ENCODE assay signal across 24 mouse cellular contexts in genomic region chr1:185672940-185673339, GRCm38 (mm10).
A peak's percentile ranks its signal among the peaks of the same experiment; 100 is the strongest.
DNase-seq lines count a peak whose midpoint lies in the region; ATAC-seq lines count a peak whose summit lies in the region.
"Had no signal": no experiment of that assay in that cellular context is flagged by ENCODE, and none has a peak within 500 bp of the region (broad histone marks: within the 10 kb centered on the region; RNA-seq: fewer than 3 reads in every experiment).

No protein-coding gene starts in this region.

- H3K4me2 ChIP-seq in forebrain, embryonic 14.5 days (ENCODE audit: low read length): no peak overlapping the region
- no peak overlapping the region for H3K4me2 ChIP-seq in neural tube, embryonic 11.5 days (ENCODE audit: low read depth)
- H3K4me2 ChIP-seq in neural tube, embryonic 15.5 days: no peak overlapping the region
- H3K4me2 ChIP-seq: forebrain, embryonic 15.5 days; heart, embryonic 12.5 days; hindbrain, embryonic 12.5 days; limb, embryonic 13.5 days; liver, embryonic 13.5 days; midbrain, embryonic 12.5 days had no signal

- no peaks in the 10 kb centered on the region for H3K27me3 ChIP-seq in forebrain, embryonic 10.5 days (ENCODE audit: poor library complexity, severe bottlenecking)
- H3K27me3 ChIP-seq in forebrain, embryonic 14.5 days (replicated peaks; ENCODE audit: control insufficient read depth, insufficient read depth, low read length): no peaks in the 10 kb centered on the region
- no peaks in the 10 kb centered on the region for H3K27me3 ChIP-seq in neural tube, embryonic 11.5 days (ENCODE audit: control insufficient read depth, insufficient read depth, low read length)
- no peaks in the 10 kb centered on the region for H3K27me3 ChIP-seq in neural tube, embryonic 15.5 days (replicated peaks)
- H3K27me3 ChIP-seq: forebrain, embryonic 15.5 days; heart, embryonic 12.5 days; hindbrain, embryonic 12.5 days; limb, embryonic 13.5 days; liver, embryonic 13.5 days; midbrain, embryonic 12.5 days had no signal

- WGBS in forebrain, embryonic 10.5 days: 60% methylated on average over 3 of the region's 3 CpGs
- WGBS in forebrain, embryonic 14.5 days: 68% methylated on average over 3 of the region's 3 CpGs
- WGBS in neural tube, embryonic 11.5 days: 55% methylated on average over 3 of the region's 3 CpGs
- WGBS in neural tube, embryonic 15.5 days: 65% methylated on average over 3 of the region's 3 CpGs

- no peak overlapping the region for H3K9ac ChIP-seq in forebrain, embryonic 14.5 days (ENCODE audit: low read length)
- H3K9ac ChIP-seq in neural tube, embryonic 11.5 days (ENCODE audit: low read length): no peak overlapping the region
- no peak overlapping the region for H3K9ac ChIP-seq in neural tube, embryonic 15.5 days (replicated peaks)
- H3K9ac ChIP-seq: forebrain, embryonic 15.5 days; heart, embryonic 12.5 days; hindbrain, embryonic 12.5 days; limb, embryonic 13.5 days; liver, embryonic 13.5 days; midbrain, embryonic 12.5 days had no signal

- no peaks in the 10 kb centered on the region for H3K9me3 ChIP-seq in forebrain, embryonic 10.5 days
- H3K9me3 ChIP-seq in forebrain, embryonic 14.5 days (replicated peaks; ENCODE audit: control insufficient read depth, low read length): no peaks in the 10 kb centered on the region
- H3K9me3 ChIP-seq in neural tube, embryonic 11.5 days (ENCODE audit: control insufficient read depth, low read length): no peaks in the 10 kb centered on the region
- H3K9me3 ChIP-seq in neural tube, embryonic 15.5 days (replicated peaks): no peaks in the 10 kb centered on the region
- H3K9me3 ChIP-seq: forebrain, embryonic 15.5 days; heart, embryonic 12.5 days; hindbrain, embryonic 12.5 days; limb, embryonic 13.5 days; liver, embryonic 13.5 days; midbrain, embryonic 12.5 days had no signal

- peaks cover 14% of the 10 kb centered on the region; the same call in 1 of the 2 replicates for H3K4me1 ChIP-seq in forebrain, embryonic 10.5 days
- 0 out of 2 replicates have a peak, but pooled peaks cover 4% of the 10 kb centered on the region for H3K4me1 ChIP-seq in forebrain, embryonic 14.5 days (ENCODE audit: control insufficient read depth, insufficient read depth, low read length)
- H3K4me1 ChIP-seq in neural tube, embryonic 11.5 days (ENCODE audit: control insufficient read depth, insufficient read depth, low read length): no peaks in the 10 kb centered on the region
- H3K4me1 ChIP-seq in neural tube, embryonic 15.5 days: no peaks in the 10 kb centered on the region
- H3K4me1 ChIP-seq: heart, embryonic 12.5 days; liver, embryonic 13.5 days; midbrain, embryonic 12.5 days had no signal

- no peak for DNase-seq in forebrain, embryonic 10.5 days (ENCODE audit: extremely low spot score, low spot score)
- no peak for DNase-seq in forebrain, embryonic 14.5 days (ENCODE audit: low spot score)
- peak; percentile 26 for DNase-seq in neural tube, embryonic 11.5 days (ENCODE audit: low spot score)
- DNase-seq in hindlimb bud, embryonic 11.5 days (ENCODE audit: extremely low spot score, low read depth, low spot score): peak; percentile 37
- no peak for DNase-seq in left cerebral cortex, postnatal 10 days (ENCODE audit: extremely low spot score in 1 of 2, low spot score in 2 of 2)
- no peak for DNase-seq in cerebellum, postnatal 4 days (ENCODE audit: low spot score in 2 of 2)
- no peak for DNase-seq in T-cell, adult 2 months (ENCODE audit: low spot score)
- DNase-seq: cerebellum, adult 11 months; cerebellum, adult 9-11 months; gastrocnemius, postnatal 10 days; heart, postnatal 10 days; kidney, adult 9 months; kidney, postnatal 14 days; liver, embryonic 13.5 days; lung, postnatal 10 days; retina, postnatal 1 day; right cerebral cortex, postnatal 25 days; spleen, adult 18-20 months had no signal

- no peak for ATAC-seq in forebrain, embryonic 14.5 days
- ATAC-seq in neural tube, embryonic 11.5 days (ENCODE audit: insufficient read depth, low FRiP score, low TSS enrichment): no peak
- no peak for ATAC-seq in neural tube, embryonic 15.5 days (ENCODE audit: low FRiP score)
- ATAC-seq: forebrain, embryonic 15.5 days had no signal

- 0 out of 2 replicates have a peak overlapping the region, but pooled peaks have one; percentile 9 for H3K27ac ChIP-seq in forebrain, embryonic 10.5 days
- H3K27ac ChIP-seq in forebrain, embryonic 14.5 days (ENCODE audit: low read depth, low read length): no peak overlapping the region
- no peak overlapping the region for H3K27ac ChIP-seq in neural tube, embryonic 11.5 days (ENCODE audit: low read depth, low read length)
- H3K27ac ChIP-seq in neural tube, embryonic 15.5 days (replicated peaks): no peak overlapping the region
- H3K27ac ChIP-seq: forebrain, embryonic 15.5 days; hindbrain, embryonic 12.5 days; limb, embryonic 13.5 days; liver, embryonic 13.5 days; midbrain, embryonic 12.5 days had no signal

- no peak overlapping the region for H3K4me3 ChIP-seq in forebrain, embryonic 10.5 days
- no peak overlapping the region for H3K4me3 ChIP-seq in forebrain, embryonic 14.5 days (ENCODE audit: low read depth, low read length)
- H3K4me3 ChIP-seq in neural tube, embryonic 11.5 days (ENCODE audit: low read depth, low read length): no peak overlapping the region
- H3K4me3 ChIP-seq in neural tube, embryonic 15.5 days (replicated peaks): no peak overlapping the region
- H3K4me3 ChIP-seq: forebrain, embryonic 15.5 days; heart, embryonic 12.5 days; hindbrain, embryonic 12.5 days; limb, embryonic 13.5 days; liver, embryonic 13.5 days; midbrain, embryonic 12.5 days had no signal

- no peaks in the 10 kb centered on the region for H3K36me3 ChIP-seq in forebrain, embryonic 10.5 days (replicated peaks)
- H3K36me3 ChIP-seq in forebrain, embryonic 14.5 days (ENCODE audit: control insufficient read depth, insufficient read depth, low read length): no peaks in the 10 kb centered on the region
- H3K36me3 ChIP-seq in neural tube, embryonic 11.5 days (ENCODE audit: control insufficient read depth, insufficient read depth, low read length): no peaks in the 10 kb centered on the region
- no peaks in the 10 kb centered on the region for H3K36me3 ChIP-seq in neural tube, embryonic 15.5 days
- H3K36me3 ChIP-seq: forebrain, embryonic 15.5 days; heart, embryonic 12.5 days; hindbrain, embryonic 12.5 days; limb, embryonic 13.5 days; liver, embryonic 13.5 days; midbrain, embryonic 12.5 days had no signal

- intact Hi-C loops in left cerebral cortex, postnatal 10 days (cut with DNase I): no loop called here

Comparison
In these comparisons a context has a peak if more than half of its experiments do, and no peak if none do; other contexts are left out.
1. DNase-seq: peak in neural tube, embryonic 11.5 days (single experiment) and hindlimb bud, embryonic 11.5 days (single experiment); none in forebrain, embryonic 10.5 days (single experiment), forebrain, embryonic 14.5 days (single experiment), left cerebral cortex, postnatal 10 days (0 of 2), cerebellum, postnatal 4 days (0 of 2) and T-cell, adult 2 months (single experiment).